Mouse (Mus musculus): ENCODE data around the gene Add1.
A peak's percentile ranks its signal among the peaks of the same experiment; 100 is the strongest.

Add1 gene

GRCm38 (mm10) chr5:34573268-34574221 is at the start of gene Add1:
Gene Add1, plus strand, starts transcription at chr5:34573664.
- peak; percentile 88 for DNase-seq (ENCODE audit: low spot score)

- DNase-seq (ENCODE audit: low spot score): no peak
These were observed 49.4 kb upstream of the Add1 start for GRCm38 (mm10) chr5:34523958-34524485.

- no peak for DNase-seq (ENCODE audit: low spot score)
These were observed 49.0 kb upstream of the Add1 start for GRCm38 (mm10) chr5:34524511-34524910.

GRCm38 (mm10) chr5:34525663-34526476 is 47.6 kb upstream of the Add1 start, which contains the start of gene Sh3bp2:
Gene Sh3bp2, plus strand, starts transcription at chr5:34525838.
- DNase-seq (ENCODE audit: low spot score): peak; percentile 91

GRCm38 (mm10) chr5:34526477-34526775 is 47.0 kb upstream of the Add1 start:
- DNase-seq (ENCODE audit: low spot score): no peak

- DNase-seq (ENCODE audit: low spot score): no peak
These were observed 46.1 kb upstream of the Add1 start for GRCm38 (mm10) chr5:34527352-34527751.

GRCm38 (mm10) chr5:34528724-34529123 is 44.7 kb upstream of the Add1 start:
- DNase-seq (ENCODE audit: low spot score): no peak

GRCm38 (mm10) chr5:34530116-34530515 is 43.3 kb upstream of the Add1 start:
- no peak for DNase-seq (ENCODE audit: low spot score)

GRCm38 (mm10) chr5:34530687-34531086 is 42.8 kb upstream of the Add1 start:
- DNase-seq (ENCODE audit: low spot score): no peak

GRCm38 (mm10) chr5:34533066-34533465 is 40.4 kb upstream of the Add1 start:
- DNase-seq (ENCODE audit: low spot score): no peak

- no peak for DNase-seq (ENCODE audit: low spot score)
These were observed 39.6 kb upstream of the Add1 start for GRCm38 (mm10) chr5:34533820-34534219.

- no peak for DNase-seq (ENCODE audit: low spot score)
These were observed 38.5 kb upstream of the Add1 start for GRCm38 (mm10) chr5:34534776-34535581.

GRCm38 (mm10) chr5:34535831-34536230 is 37.6 kb upstream of the Add1 start:
- no peak for DNase-seq (ENCODE audit: low spot score)

GRCm38 (mm10) chr5:34538079-34538478 is 35.4 kb upstream of the Add1 start:
- no peak for DNase-seq (ENCODE audit: low spot score)

GRCm38 (mm10) chr5:34538527-34538926 is 34.9 kb upstream of the Add1 start:
- no peak for DNase-seq (ENCODE audit: low spot score)

GRCm38 (mm10) chr5:34539121-34539520 is 34.3 kb upstream of the Add1 start:
- DNase-seq (ENCODE audit: low spot score): no peak

GRCm38 (mm10) chr5:34542166-34542565 is 31.3 kb upstream of the Add1 start:
- no peak for DNase-seq (ENCODE audit: low spot score)

- no peak for DNase-seq (ENCODE audit: low spot score)
These were observed 30.4 kb upstream of the Add1 start for GRCm38 (mm10) chr5:34543114-34543513.

GRCm38 (mm10) chr5:34547410-34547809 is 26.1 kb upstream of the Add1 start:
- DNase-seq (ENCODE audit: low spot score): no peak

GRCm38 (mm10) chr5:34549135-34549482 is 24.4 kb upstream of the Add1 start:
- no peak for DNase-seq (ENCODE audit: low spot score)

GRCm38 (mm10) chr5:34549483-34550221 is 23.8 kb upstream of the Add1 start:
- DNase-seq (ENCODE audit: low spot score): no peak
